ENCODE assay signal across 12 mouse cellular contexts in genomic region chr19:43921410-43921809, GRCm38 (mm10). TPM values are rescaled to one million over a fixed set of nuclear protein-coding genes. Genes with fewer than 3 reads are reported as not detected.
A peak's percentile ranks its signal among the peaks of the same experiment; 100 is the strongest.
DNase-seq lines count a peak whose midpoint lies in the region; ATAC-seq lines count a peak whose summit lies in the region.
"Had no signal": no experiment of that assay in that cellular context is flagged by ENCODE, and none has a peak within 500 bp of the region (broad histone marks: within the 10 kb centered on the region; RNA-seq: fewer than 3 reads in every experiment).

No protein-coding gene starts in this region.

- peaks cover 8% of the 10 kb centered on the region; the same call in 1 of the 2 replicates for H3K4me1 ChIP-seq in embryonic facial prominence, embryonic 15.5 days
- peaks cover 21% of the 10 kb centered on the region for H3K4me1 ChIP-seq in embryonic facial prominence, embryonic 10.5 days
- peaks cover 24% of the 10 kb centered on the region for H3K4me1 ChIP-seq in liver, embryonic 11.5 days (replicated peaks; ENCODE audit: control insufficient read depth, insufficient read depth, low read length)
- H3K4me1 ChIP-seq in forebrain, embryonic 11.5 days (replicated peaks; ENCODE audit: control insufficient read depth, insufficient read depth, low read length), result no peaks in the 10 kb centered on the region

- no peak for DNase-seq in embryonic facial prominence, embryonic 10.5 days (ENCODE audit: low spot score)
- DNase-seq in liver, embryonic 11.5 days (ENCODE audit: low spot score), result no peak
- no peak for DNase-seq in liver
- no peak for DNase-seq in forebrain, embryonic 11.5 days (ENCODE audit: low spot score)
- DNase-seq in layer of hippocampus, adult 9-11 months, result no peak
- DNase-seq: adrenal gland, postnatal 25 days; cerebellum, adult 9-10 months; lung, postnatal 4 days had no signal

- H3K9me3 ChIP-seq in embryonic facial prominence, embryonic 15.5 days (replicated peaks), result no peaks in the 10 kb centered on the region
- H3K9me3 ChIP-seq in embryonic facial prominence, embryonic 10.5 days, result peaks cover 6% of the 10 kb centered on the region; the same call in 1 of the 2 replicates
- H3K9me3 ChIP-seq in liver, embryonic 11.5 days (ENCODE audit: control insufficient read depth, low read length), result no peaks in the 10 kb centered on the region
- no peaks in the 10 kb centered on the region for H3K9me3 ChIP-seq in forebrain, embryonic 11.5 days (ENCODE audit: control insufficient read depth, low read length)
- H3K9me3 ChIP-seq: embryonic facial prominence, embryonic 13.5 days had no signal

- WGBS in embryonic facial prominence, embryonic 15.5 days, result 43% methylated on average over 13 of the region's 13 CpGs
- WGBS in embryonic facial prominence, embryonic 10.5 days, result 59% methylated on average over 13 of the region's 13 CpGs
- 38% methylated on average over 13 of the region's 13 CpGs for WGBS in liver, embryonic 11.5 days
- WGBS in forebrain, embryonic 11.5 days, result 59% methylated on average over 13 of the region's 13 CpGs

- H3K9ac ChIP-seq in embryonic facial prominence, embryonic 15.5 days, result no peak overlapping the region
- H3K9ac ChIP-seq in liver, embryonic 11.5 days (ENCODE audit: low read depth, low read length), result no peak overlapping the region
- no peak overlapping the region for H3K9ac ChIP-seq in forebrain, embryonic 11.5 days (ENCODE audit: low read length)
- H3K9ac ChIP-seq: embryonic facial prominence, embryonic 13.5 days had no signal

- 0 out of 2 replicates have a peak, but pooled peaks cover 5% of the 10 kb centered on the region for H3K36me3 ChIP-seq in embryonic facial prominence, embryonic 15.5 days
- H3K36me3 ChIP-seq in embryonic facial prominence, embryonic 10.5 days (replicated peaks), result peaks cover 9% of the 10 kb centered on the region
- H3K36me3 ChIP-seq in liver, embryonic 11.5 days (ENCODE audit: control insufficient read depth, insufficient read depth, low read length), result no peaks in the 10 kb centered on the region
- no peaks in the 10 kb centered on the region for H3K36me3 ChIP-seq in forebrain, embryonic 11.5 days (ENCODE audit: control insufficient read depth, insufficient read depth, low read length)

- 0 out of 2 replicates have a peak overlapping the region, but pooled peaks have one; percentile 6 for H3K4me2 ChIP-seq in embryonic facial prominence, embryonic 15.5 days (replicated peaks)
- H3K4me2 ChIP-seq in liver, embryonic 11.5 days, result peak overlapping the region; percentile 61
- no peak overlapping the region for H3K4me2 ChIP-seq in forebrain, embryonic 11.5 days (ENCODE audit: low read depth, low read length, severe bottlenecking)

- ATAC-seq in embryonic facial prominence, embryonic 15.5 days (ENCODE audit: insufficient number of reproducible peaks, low FRiP score, low TSS enrichment, low read depth), result no peak
- ATAC-seq in liver, embryonic 11.5 days (replicated peaks; ENCODE audit: low FRiP score), result no peak
- ATAC-seq in inflammation-experienced regulatory T-cells, adult 6 months, result peak; percentile 69
- peak; percentile 48 for ATAC-seq in megakaryocyte progenitor cell, adult 5-6 weeks (replicated peaks; ENCODE audit: poor library complexity)
- no peak for ATAC-seq in forebrain, embryonic 11.5 days (replicated peaks; ENCODE audit: low FRiP score)

- no peak overlapping the region for H3K27ac ChIP-seq in embryonic facial prominence, embryonic 15.5 days (replicated peaks)
- no peak overlapping the region for H3K27ac ChIP-seq in embryonic facial prominence, embryonic 10.5 days (replicated peaks)
- no peak overlapping the region for H3K27ac ChIP-seq in liver, embryonic 11.5 days (ENCODE audit: low read depth, low read length)
- no peak overlapping the region for H3K27ac ChIP-seq in forebrain, embryonic 11.5 days (ENCODE audit: low read depth, low read length)
- H3K27ac ChIP-seq: embryonic facial prominence, embryonic 13.5 days had no signal

- H3K4me3 ChIP-seq in embryonic facial prominence, embryonic 15.5 days (replicated peaks), result no peak overlapping the region
- no peak overlapping the region for H3K4me3 ChIP-seq in embryonic facial prominence, embryonic 10.5 days
- no peak overlapping the region for H3K4me3 ChIP-seq in liver, embryonic 11.5 days (ENCODE audit: low read depth, low read length)
- no peak overlapping the region for H3K4me3 ChIP-seq in forebrain, embryonic 11.5 days (ENCODE audit: low read depth, low read length)
- H3K4me3 ChIP-seq: embryonic facial prominence, embryonic 13.5 days had no signal

- H3K27me3 ChIP-seq in embryonic facial prominence, embryonic 15.5 days, result no peaks in the 10 kb centered on the region
- peaks cover 5% of the 10 kb centered on the region; the same call in 1 of the 2 replicates for H3K27me3 ChIP-seq in embryonic facial prominence, embryonic 10.5 days (replicated peaks; ENCODE audit: low read depth, poor library complexity, severe bottlenecking)
- H3K27me3 ChIP-seq in liver, embryonic 11.5 days (replicated peaks; ENCODE audit: control insufficient read depth, insufficient read depth, low read length), result no peaks in the 10 kb centered on the region
- H3K27me3 ChIP-seq in forebrain, embryonic 11.5 days (ENCODE audit: control insufficient read depth, insufficient read depth, low read length), result no peaks in the 10 kb centered on the region

RNA-seq across cellular contexts. Expression of gene Dnmbp, which starts 18.6 kb away (rescaled TPM):
- polyA plus RNA-seq in embryonic facial prominence, embryonic 15.5 days (2015; fragmentation: Nextera tagmentation; extraction: Ambion mirVana), result 19.2 and 19.4 TPM in 2 replicates
- polyA plus RNA-seq in embryonic facial prominence, embryonic 10.5 days (2016; fragmentation: Nextera tagmentation; extraction: Ambion mirVana), result 20.4 and 20.8 TPM in 2 replicates
- polyA plus RNA-seq in liver, embryonic 11.5 days (2014; fragmentation: Nextera tagmentation; extraction: Ambion mirVana), result 7.5 and 8.7 TPM in 2 replicates
- 1 to 10 TPM; 3.5 to 7.0 (median 6.7) TPM for polyA plus RNA-seq in inflammation-experienced regulatory T-cells, adult 6 months (2017; shearing (Covaris generic))
- total RNA-seq in megakaryocyte progenitor cell, adult 5-6 weeks (2015), result 7.4 and 7.7 TPM in 2 replicates
- total RNA-seq in megakaryocyte progenitor cell, adult 5-6 weeks (2017), result 7.7 and 14.6 TPM in 2 replicates
- 17.8 TPM in 2 replicates for polyA plus RNA-seq in forebrain, embryonic 11.5 days (2014; fragmentation: Nextera tagmentation; extraction: Ambion mirVana)

Comparison
In these comparisons a context has a peak if more than half of its experiments do, and no peak if none do; other contexts are left out.
1. ATAC-seq: peak in inflammation-experienced regulatory T-cells, adult 6 months (single experiment) and megakaryocyte progenitor cell, adult 5-6 weeks (single experiment); none in embryonic facial prominence, embryonic 15.5 days (single experiment), liver, embryonic 11.5 days (single experiment) and forebrain, embryonic 11.5 days (single experiment).